Mouse (Mus musculus): ENCODE measurements around the gene Rab3ip. TPM values are rescaled to one million over a fixed set of nuclear protein-coding genes. Genes with fewer than 3 reads are reported as not detected.
A peak's percentile ranks its signal among the peaks of the same experiment; 100 is the strongest.

Rab3ip gene
- polyA plus RNA-seq, 1 experiment from 2014 or later: 15.5 TPM

DNA sequence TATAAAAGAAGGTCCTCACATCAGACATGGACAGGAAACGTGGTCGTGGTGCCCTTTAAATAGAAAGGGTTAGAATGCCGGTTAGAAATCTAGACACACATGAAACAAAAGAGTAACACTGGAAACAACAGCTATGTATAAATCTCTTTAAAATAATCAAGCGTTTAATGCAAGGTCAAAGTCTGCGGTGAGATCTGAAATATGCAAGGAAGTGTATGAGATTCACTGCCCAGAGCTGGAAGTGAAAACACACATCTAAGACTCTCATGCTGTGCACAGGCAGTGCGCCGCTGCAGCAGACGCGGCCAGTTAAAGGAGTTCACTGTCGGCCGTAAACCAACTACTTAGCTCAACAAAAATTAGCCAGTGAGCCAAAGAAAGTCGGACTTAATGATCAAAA, 15.5 kb downstream of the Rab3ip start:
- H3K36me3 ChIP-seq (replicated peaks; ENCODE audit: insufficient read depth, low read length): peaks cover 20% of the 10 kb centered on the region
- H3K4me1 ChIP-seq (ENCODE audit: insufficient read depth): no peaks in the 10 kb centered on the region
- ATAC-seq (no peak), DNase-seq (no peak)
- no peaks in the 10 kb centered on the region for H3K9me3 ChIP-seq (ENCODE audit: low read length)
- H3K4me2 ChIP-seq (ENCODE audit: low read depth, low read length): no peak overlapping the region
- no peak overlapping the region for H3K27ac ChIP-seq (ENCODE audit: low read depth)
- no peaks in the 10 kb centered on the region for H3K27me3 ChIP-seq (ENCODE audit: insufficient read depth, low read length)
- H3K4me3 ChIP-seq (ENCODE audit: low read depth, low read length): no peak overlapping the region
- no peak overlapping the region for H3K9ac ChIP-seq (replicated peaks)
- no peak for TF ChIP-seq CTCF (IDR thresholded peaks at IDR 0.05; ENCODE audit: low read depth)
- TF ChIP-seq EP300 (IDR thresholded peaks at IDR 0.05; ENCODE audit: low read depth): no peak
- WGBS (ENCODE audit: insufficient replicate concordance): 69% methylated on average over 12 of the region's 12 CpGs

DNA sequence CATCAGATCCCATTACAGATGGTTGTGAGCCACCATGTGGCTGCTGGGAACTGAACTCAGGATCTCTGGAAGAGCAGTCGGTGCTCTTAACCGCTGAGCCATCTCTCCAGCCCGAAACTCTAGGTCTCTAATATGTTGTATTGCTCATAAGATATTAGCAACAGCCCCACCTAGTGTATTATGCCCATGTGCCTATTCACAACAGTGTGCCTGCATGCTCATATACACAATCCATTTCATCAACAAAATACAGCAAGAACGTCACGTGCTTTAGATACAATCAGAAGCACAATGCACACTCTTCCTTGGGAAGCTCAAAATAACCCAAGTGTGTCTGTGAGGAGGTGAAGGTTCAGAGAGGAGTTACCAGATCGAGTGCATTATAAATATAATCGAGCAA, 16.8 kb downstream of the Rab3ip start:
- H3K4me2 ChIP-seq (ENCODE audit: low read depth, low read length): no peak overlapping the region
- H3K27me3 ChIP-seq (ENCODE audit: insufficient read depth, low read length): no peaks in the 10 kb centered on the region
- H3K4me3 ChIP-seq (ENCODE audit: low read depth, low read length): no peak overlapping the region
- no peaks in the 10 kb centered on the region for H3K4me1 ChIP-seq (ENCODE audit: insufficient read depth)
- no peak for TF ChIP-seq CTCF (IDR thresholded peaks at IDR 0.05; ENCODE audit: low read depth)
- TF ChIP-seq EP300 (IDR thresholded peaks at IDR 0.05; ENCODE audit: low read depth): no peak
- H3K9me3 ChIP-seq (ENCODE audit: low read length): no peaks in the 10 kb centered on the region
- H3K27ac ChIP-seq (ENCODE audit: low read depth): no peak overlapping the region
- peaks cover 15% of the 10 kb centered on the region; the same call in 1 of the 2 replicates for H3K36me3 ChIP-seq (replicated peaks; ENCODE audit: insufficient read depth, low read length)
- 86% methylated on average over 7 of the region's 7 CpGs for WGBS (ENCODE audit: insufficient replicate concordance)
- ATAC-seq: no peak
- DNase-seq: no peak
- no peak overlapping the region for H3K9ac ChIP-seq (replicated peaks)

DNA sequence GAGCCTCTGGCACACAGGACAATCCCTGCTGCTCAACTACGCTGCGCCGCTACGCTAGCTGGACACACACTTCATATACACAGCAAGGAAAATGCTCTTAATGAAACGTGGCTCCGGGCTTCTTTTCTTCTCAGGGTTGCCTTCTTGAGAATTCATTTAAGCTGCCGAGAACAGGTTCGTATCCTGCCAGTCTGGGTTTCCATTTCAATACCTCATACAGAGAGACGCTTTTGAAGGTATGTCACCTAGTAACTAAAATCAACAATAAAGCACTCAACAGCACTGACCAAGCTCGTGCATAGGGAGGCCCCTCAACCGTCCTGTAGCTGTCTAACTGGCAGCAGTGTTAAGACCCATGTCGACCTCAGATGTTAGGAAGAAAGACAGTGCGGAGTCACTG, 18.2 kb downstream of the Rab3ip start:
- 84% methylated on average over 13 of the region's 13 CpGs for WGBS (ENCODE audit: insufficient replicate concordance)
- Histone ChIP-seq H3K9ac (replicated peaks) (no peak overlapping the region), H3K4me3 (ENCODE audit: low read depth, low read length) (no peak overlapping the region), H3K27ac (ENCODE audit: low read depth) (no peak overlapping the region), H3K4me2 (ENCODE audit: low read depth, low read length) (no peak overlapping the region), H3K9me3 (ENCODE audit: low read length) (no peaks in the 10 kb centered on the region), H3K27me3 (ENCODE audit: insufficient read depth, low read length) (no peaks in the 10 kb centered on the region), H3K36me3 (replicated peaks; ENCODE audit: insufficient read depth, low read length) (peaks cover 9% of the 10 kb centered on the region), H3K4me1 (ENCODE audit: insufficient read depth) (no peaks in the 10 kb centered on the region)
- ATAC-seq (no peak), DNase-seq (no peak)
- no peak for TF ChIP-seq CTCF (IDR thresholded peaks at IDR 0.05; ENCODE audit: low read depth)
- no peak for TF ChIP-seq EP300 (IDR thresholded peaks at IDR 0.05; ENCODE audit: low read depth)

DNA sequence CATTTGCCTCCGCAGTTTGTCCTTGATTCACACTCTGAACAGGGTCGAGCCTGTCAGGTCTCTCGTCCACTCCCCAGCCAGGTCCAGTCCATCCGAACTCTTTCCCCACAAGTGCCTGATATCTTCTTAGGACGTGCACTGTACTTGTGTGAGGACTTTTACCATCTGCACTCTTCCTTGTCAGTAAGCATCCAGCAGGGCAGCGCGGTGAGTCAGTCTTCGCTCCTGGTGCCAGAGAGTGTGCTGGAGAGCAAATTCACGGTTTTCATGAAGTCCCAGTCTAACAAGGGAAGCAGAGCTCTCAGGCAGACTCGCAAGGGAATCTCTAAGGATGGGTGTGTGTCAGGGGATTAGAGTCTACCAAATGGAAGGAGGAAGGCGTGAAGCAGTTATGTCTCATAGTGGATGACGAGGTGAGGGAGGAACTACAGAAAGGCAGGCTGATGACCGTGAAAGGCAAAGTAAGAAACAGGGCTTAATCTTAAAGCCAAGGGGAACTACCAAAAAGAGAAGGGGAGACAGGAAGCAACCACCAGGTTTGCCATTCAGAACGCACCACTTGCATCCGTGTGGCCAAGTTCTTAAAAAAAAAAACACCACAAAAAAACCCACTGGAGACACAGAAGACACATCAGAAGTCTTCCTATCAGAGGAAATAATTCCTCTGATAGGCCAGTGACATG, 18.9 kb downstream of the Rab3ip start:
- Histone ChIP-seq H3K4me1 (ENCODE audit: insufficient read depth) (no peaks in the 10 kb centered on the region), H3K4me2 (ENCODE audit: low read depth, low read length) (no peak overlapping the region), H3K27ac (ENCODE audit: low read depth) (peak overlapping the region; percentile 48; the same call in 1 of the 2 replicates), H3K9me3 (ENCODE audit: low read length) (no peaks in the 10 kb centered on the region), H3K4me3 (ENCODE audit: low read depth, low read length) (no peak overlapping the region), H3K27me3 (ENCODE audit: insufficient read depth, low read length) (no peaks in the 10 kb centered on the region), H3K9ac (replicated peaks) (no peak overlapping the region), H3K36me3 (replicated peaks; ENCODE audit: insufficient read depth, low read length) (peaks cover 15% of the 10 kb centered on the region; the same call in 1 of the 2 replicates)
- DNase-seq: no peak
- ATAC-seq: no peak
- TF ChIP-seq CTCF (IDR thresholded peaks at IDR 0.05; ENCODE audit: low read depth) (no peak), EP300 (IDR thresholded peaks at IDR 0.05; ENCODE audit: low read depth) (no peak)
- 72% methylated on average over 15 of the region's 15 CpGs for WGBS (ENCODE audit: insufficient replicate concordance)

DNA sequence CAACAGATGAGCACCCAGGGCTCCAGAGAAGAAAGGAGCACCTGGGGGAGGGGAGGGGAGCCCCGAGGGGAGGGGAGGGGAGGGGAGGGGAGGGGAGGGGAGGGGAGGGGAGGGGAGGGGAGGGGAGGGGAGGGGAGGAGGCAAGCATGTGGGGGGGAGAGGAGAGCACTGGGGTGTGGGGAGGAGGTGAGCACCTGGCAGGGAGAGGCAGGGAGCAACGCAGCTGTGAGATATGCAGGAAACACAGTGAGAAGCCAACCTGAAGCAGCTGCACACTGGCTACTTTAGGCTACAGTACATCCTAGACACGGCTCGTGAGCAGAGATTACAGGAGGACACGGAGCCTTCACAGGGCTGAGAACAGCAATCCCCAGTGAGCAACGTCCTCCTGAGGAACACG, 19.6 kb downstream of the Rab3ip start:
- Histone ChIP-seq H3K9ac (replicated peaks) (no peak overlapping the region), H3K36me3 (replicated peaks; ENCODE audit: insufficient read depth, low read length) (peaks cover 14% of the 10 kb centered on the region; the same call in 1 of the 2 replicates), H3K27ac (ENCODE audit: low read depth) (peak overlapping the region; percentile 48; the same call in 1 of the 2 replicates), H3K4me3 (ENCODE audit: low read depth, low read length) (no peak overlapping the region), H3K9me3 (ENCODE audit: low read length) (no peaks in the 10 kb centered on the region), H3K4me2 (ENCODE audit: low read depth, low read length) (no peak overlapping the region), H3K4me1 (ENCODE audit: insufficient read depth) (no peaks in the 10 kb centered on the region), H3K27me3 (ENCODE audit: insufficient read depth, low read length) (no peaks in the 10 kb centered on the region)
- 56% methylated on average over 6 of the region's 7 CpGs for WGBS (ENCODE audit: insufficient replicate concordance)
- ATAC-seq (peak; percentile 61; the same call in 1 of the 2 replicates), DNase-seq (no peak)
- TF ChIP-seq CTCF (IDR thresholded peaks at IDR 0.05; ENCODE audit: low read depth): no peak

DNA sequence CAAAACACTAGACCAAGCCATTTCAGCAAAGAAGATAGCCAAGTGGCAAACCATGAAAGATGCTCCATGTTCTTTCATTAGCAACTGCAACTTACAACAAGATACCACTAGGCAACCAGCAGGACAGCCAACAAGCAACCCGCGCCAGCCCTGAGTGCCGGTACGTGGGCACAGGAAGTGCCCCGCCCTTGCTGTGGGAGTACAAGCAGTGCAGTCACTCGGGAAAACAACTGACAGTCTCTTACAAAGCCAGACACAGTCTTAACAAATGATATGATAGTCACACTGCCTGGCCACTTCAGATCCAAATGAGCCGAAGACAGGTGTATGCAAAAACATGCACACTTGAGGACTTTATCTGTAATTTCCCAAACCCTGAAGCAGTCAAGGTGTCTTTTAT, 20.1 kb downstream of the Rab3ip start:
- Histone ChIP-seq H3K27me3 (ENCODE audit: insufficient read depth, low read length) (no peaks in the 10 kb centered on the region), H3K4me2 (ENCODE audit: low read depth, low read length) (no peak overlapping the region), H3K36me3 (replicated peaks; ENCODE audit: insufficient read depth, low read length) (peaks cover 18% of the 10 kb centered on the region), H3K9me3 (ENCODE audit: low read length) (no peaks in the 10 kb centered on the region), H3K27ac (ENCODE audit: low read depth) (0 out of 2 replicates have a peak overlapping the region, but pooled peaks have one; percentile 39), H3K9ac (replicated peaks) (no peak overlapping the region), H3K4me1 (ENCODE audit: insufficient read depth) (no peaks in the 10 kb centered on the region), H3K4me3 (ENCODE audit: low read depth, low read length) (no peak overlapping the region)
- 43% methylated on average over 7 of the region's 7 CpGs for WGBS (ENCODE audit: insufficient replicate concordance)
- TF ChIP-seq EP300 (IDR thresholded peaks at IDR 0.05; ENCODE audit: low read depth) (no peak), CTCF (IDR thresholded peaks at IDR 0.05; ENCODE audit: low read depth) (no peak)
- DNase-seq: peak; percentile 36
- peak; percentile 66 for ATAC-seq
